Mouse (Mus musculus) forebrain, postnatal 0 days (tissue): ENCODE results near the gene Gpatch8. TPM values are rescaled to one million over a fixed set of nuclear protein-coding genes. Genes with fewer than 3 reads are reported as not detected.

Experiments
- ATAC-seq: fragments of 200-750 bp; cut with Nextera tagmentation; 2 replicates; pipeline ENCODE4 v1.8.0; 2017; ENCODE audit warnings: mild to moderate bottlenecking, moderate library complexity
- DNase-seq: peaks from one replicate; pipeline ENCODE4 v3.0.0-alpha.2; 2015
- H3K27ac ChIP-seq: fragments of 300-500 bp; sonication (generic); 2 replicates; pipeline ENCODE4 v1.5.1; 2014; ENCODE audit warnings: low read depth, mild to moderate bottlenecking, antibody characterized with exemption, low read length, moderate library complexity, mixed read lengths
- H3K27me3 ChIP-seq: fragments of 300-500 bp; sonication (generic); 2 replicates; pipeline ENCODE4 v1.6.1; 2014; ENCODE audit warnings: mild to moderate bottlenecking, low read length, mixed read lengths; ENCODE audit not compliant: insufficient read depth
- H3K36me3 ChIP-seq: fragments of 300-500 bp; sonication (generic); 2 replicates; pipeline ENCODE4 v1.6.1; 2014; ENCODE audit warnings: mild to moderate bottlenecking, moderate library complexity; ENCODE audit not compliant: insufficient read depth
- H3K4me1 ChIP-seq: fragments of 300-500 bp; sonication (generic); 2 replicates; pipeline ENCODE4 v1.6.1; 2014; ENCODE audit warnings: antibody characterized with exemption; ENCODE audit not compliant: insufficient read depth
- H3K4me2 ChIP-seq: fragments of 300-500 bp; sonication (generic); 2 replicates; pipeline ENCODE4 v1.6.1; 2014; ENCODE audit warnings: low read depth, mild to moderate bottlenecking, moderate library complexity
- H3K4me3 ChIP-seq: fragments of 300-500 bp; sonication (generic); 2 replicates; pipeline ENCODE4 v1.5.1; 2014; ENCODE audit warnings: low read depth, low read length, mixed read lengths
- H3K9ac ChIP-seq: fragments of 300-500 bp; sonication (generic); 2 replicates; pipeline ENCODE4 v1.6.1; 2014; ENCODE audit warnings: mild to moderate bottlenecking
- H3K9me3 ChIP-seq: fragments of 300-500 bp; sonication (generic); 2 replicates; pipeline ENCODE4 v1.6.1; 2016; ENCODE audit warnings: low read length
- CTCF ChIP-seq: sonication (generic); IDR thresholded peaks from 2 replicates; pipeline ENCODE4 v1.5.1; 2016; ENCODE audit warnings: antibody characterized with exemption, control low read depth, low read depth
- WGBS: fragments of 180-500 bp; shearing (Covaris S2); extraction: QIAGEN DNeasy Blood & Tissue Kit; methylation state at CpG from one replicate; pipeline ENCODE4 v1.1.7; 2014; 5-methylcytosine and 5-hydroxymethylcytosine counted together
- polyA plus RNA-seq: library from polyadenylated mRNA; unstranded; fragments of >200 nt; fragmentation: Nextera tagmentation; extraction: Ambion mirVana; gene quantifications from 2 replicates; pipeline ENCODE4 v1.2.1, GENCODE M21; 2015
- total RNA-seq: library from RNA; depleted of rRNA; stranded (reverse); fragments of >200 nt; gene quantifications from 2 replicates; pipeline ENCODE4 v1.2.3, GENCODE M21; 2014

Gpatch8 gene
- total and polyA plus RNA-seq, 2 experiments from 2014 or later: 29.5 to 45.5 TPM

DNA sequence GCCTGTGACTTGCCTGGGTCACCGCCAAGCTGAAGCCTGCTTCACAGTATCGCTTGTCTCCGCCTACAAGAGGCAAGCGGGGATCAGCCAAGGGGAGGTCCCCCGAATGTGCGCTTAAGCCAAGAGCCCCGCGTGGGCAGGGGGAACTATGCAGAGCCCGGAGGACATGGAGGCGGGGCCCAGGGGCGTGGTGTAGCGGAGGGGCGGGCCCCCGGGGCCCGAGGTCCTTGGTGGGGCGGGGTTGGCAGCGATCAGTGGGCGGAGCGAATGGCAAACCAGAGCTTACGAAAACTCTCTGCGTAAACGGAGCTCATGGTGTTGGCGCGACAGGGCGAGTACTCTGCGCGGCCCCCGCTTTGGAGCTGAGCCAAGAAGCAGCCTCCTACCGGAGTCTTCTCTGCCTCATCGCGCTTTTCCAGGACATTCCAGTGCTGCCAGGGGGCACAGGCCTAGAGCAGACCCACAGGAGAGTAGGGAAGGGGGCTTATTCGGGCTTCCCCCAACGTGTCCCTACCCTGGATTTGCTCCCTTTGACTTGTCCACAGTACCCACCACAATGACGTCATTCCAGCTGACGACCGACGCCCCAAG, 89.1 kb downstream of the Gpatch8 start:
- peak overlapping the region; percentile 90 for H3K4me2 ChIP-seq
- H3K36me3 ChIP-seq: no peaks in the 10 kb centered on the region
- H3K27ac ChIP-seq: peak overlapping the region; percentile 50; the same call in 1 of the 2 replicates
- DNase-seq: peak; percentile 91
- WGBS: 3% methylated on average over 37 of the region's 37 CpGs
- peak overlapping the region; percentile 44 for H3K4me3 ChIP-seq
- H3K9me3 ChIP-seq: no peaks in the 10 kb centered on the region
- no peaks in the 10 kb centered on the region for H3K27me3 ChIP-seq
- H3K9ac ChIP-seq: peak overlapping the region; percentile 53
- peaks cover 5% of the 10 kb centered on the region for H3K4me1 ChIP-seq
- TF ChIP-seq CTCF: 0 out of 2 replicates have a peak, but pooled peaks have one; percentile 8
- ATAC-seq: peak; percentile 90

DNA sequence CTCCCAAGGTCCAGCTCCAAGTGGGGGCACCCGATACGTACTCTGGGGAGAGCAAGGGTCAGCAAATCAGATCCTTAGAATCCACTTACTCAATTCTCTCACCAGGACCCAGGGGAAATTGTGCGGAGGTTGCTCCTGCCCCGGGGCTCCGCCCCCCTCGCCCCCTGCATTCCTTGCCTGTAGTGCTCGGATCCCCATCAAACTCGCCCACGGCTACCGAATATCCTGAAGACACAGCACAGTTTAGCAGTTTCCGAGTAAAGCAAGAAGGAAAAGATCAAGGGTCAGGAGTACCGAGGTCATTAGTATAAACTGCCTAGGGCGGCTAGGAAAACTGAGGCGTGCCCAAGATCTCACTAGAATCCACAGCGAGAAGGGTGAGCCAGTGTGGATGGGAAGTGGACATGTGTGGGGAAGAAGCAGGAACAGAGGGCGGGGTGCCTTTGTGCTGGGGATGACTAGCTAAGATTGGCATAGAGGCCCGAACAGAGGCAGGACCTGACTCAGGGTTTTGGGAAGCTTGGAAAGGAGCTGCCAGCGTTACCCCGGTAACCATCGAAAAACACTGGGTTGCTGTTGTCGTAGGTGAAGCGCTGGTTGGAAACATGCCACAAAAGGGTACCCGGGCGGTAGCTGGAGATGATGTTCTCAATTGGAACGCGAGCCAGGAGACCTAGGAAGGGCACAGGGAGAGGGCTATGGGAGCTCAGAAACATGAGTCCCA, 90.3 kb downstream of the Gpatch8 start:
- H3K4me2 ChIP-seq: 0 out of 2 replicates have a peak overlapping the region, but pooled peaks have one; percentile 17
- peak; percentile 70 for ATAC-seq

GRCm38 (mm10) chr11:102464901-102465300, 91.3 kb downstream of the Gpatch8 start:
- Histone ChIP-seq H3K27ac (no peak overlapping the region), H3K9ac (no peak overlapping the region), H3K4me3 (no peak overlapping the region), H3K4me1 (peaks cover 5% of the 10 kb centered on the region), H3K36me3 (no peaks in the 10 kb centered on the region), H3K4me2 (no peak overlapping the region), H3K27me3 (no peaks in the 10 kb centered on the region), H3K9me3 (no peaks in the 10 kb centered on the region)
- TF ChIP-seq CTCF: no peak
- ATAC-seq: no peak
- DNase-seq: no peak
- 93% methylated on average over 6 of the region's 6 CpGs for WGBS

More for the DNA sequence above, 90.3 kb downstream of the Gpatch8 start:
- WGBS: 10% methylated on average over 26 of the region's 26 CpGs
- no peaks in the 10 kb centered on the region for H3K9me3 ChIP-seq
- no peak overlapping the region for H3K9ac ChIP-seq
- no peak overlapping the region for H3K4me3 ChIP-seq
- no peak for TF ChIP-seq CTCF
- H3K36me3 ChIP-seq: no peaks in the 10 kb centered on the region
- DNase-seq: peak; percentile 81
- 0 out of 2 replicates have a peak overlapping the region, but pooled peaks have one; percentile 6 for H3K27ac ChIP-seq
- no peaks in the 10 kb centered on the region for H3K27me3 ChIP-seq
- H3K4me1 ChIP-seq: peaks cover 5% of the 10 kb centered on the region

- 83% methylated on average over 3 of the region's 3 CpGs for WGBS
- DNase-seq: no peak
- H3K27me3 ChIP-seq: no peaks in the 10 kb centered on the region
- H3K9me3 ChIP-seq: no peaks in the 10 kb centered on the region
- H3K9ac ChIP-seq: no peak overlapping the region
- no peaks in the 10 kb centered on the region for H3K36me3 ChIP-seq
- ATAC-seq: no peak
- H3K4me1 ChIP-seq: no peaks in the 10 kb centered on the region; the same call in 1 of the 2 replicates
- H3K27ac ChIP-seq: no peak overlapping the region
- no peak overlapping the region for H3K4me3 ChIP-seq
- H3K4me2 ChIP-seq: no peak overlapping the region
- no peak for TF ChIP-seq CTCF
These were observed 94.4 kb downstream of the Gpatch8 start for GRCm38 (mm10) chr11:102461764-102462163.

DNA sequence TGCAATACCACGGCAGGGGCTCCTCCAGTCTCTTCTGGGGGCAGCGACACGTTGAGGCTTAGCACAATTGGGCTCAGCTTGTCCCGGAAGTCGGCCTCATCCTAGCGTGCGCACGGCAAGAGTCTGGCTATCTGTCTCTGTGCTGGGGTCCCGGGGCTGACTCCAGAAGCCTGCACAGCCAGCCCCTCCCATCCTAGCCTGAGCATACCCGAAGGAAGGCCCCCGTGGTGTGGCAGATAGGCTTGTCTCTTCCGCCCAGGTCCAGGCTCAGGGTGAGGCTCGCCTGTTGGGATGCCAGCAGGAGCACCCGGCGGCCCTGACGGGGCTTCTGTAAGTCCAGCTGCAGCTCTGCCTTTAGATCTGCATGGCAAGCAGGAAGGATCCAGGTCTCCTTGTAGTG, 95.7 kb downstream of the Gpatch8 start:
- no peaks in the 10 kb centered on the region for H3K27me3 ChIP-seq
- H3K4me1 ChIP-seq: no peaks in the 10 kb centered on the region; the same call in 1 of the 2 replicates
- no peak for DNase-seq
- TF ChIP-seq CTCF: no peak
- WGBS: 61% methylated on average over 16 of the region's 16 CpGs
- H3K4me2 ChIP-seq: no peak overlapping the region
- H3K36me3 ChIP-seq: no peaks in the 10 kb centered on the region
- no peak for ATAC-seq
- H3K9me3 ChIP-seq: no peaks in the 10 kb centered on the region
- H3K27ac ChIP-seq: no peak overlapping the region
- H3K4me3 ChIP-seq: no peak overlapping the region
- no peak overlapping the region for H3K9ac ChIP-seq

DNA sequence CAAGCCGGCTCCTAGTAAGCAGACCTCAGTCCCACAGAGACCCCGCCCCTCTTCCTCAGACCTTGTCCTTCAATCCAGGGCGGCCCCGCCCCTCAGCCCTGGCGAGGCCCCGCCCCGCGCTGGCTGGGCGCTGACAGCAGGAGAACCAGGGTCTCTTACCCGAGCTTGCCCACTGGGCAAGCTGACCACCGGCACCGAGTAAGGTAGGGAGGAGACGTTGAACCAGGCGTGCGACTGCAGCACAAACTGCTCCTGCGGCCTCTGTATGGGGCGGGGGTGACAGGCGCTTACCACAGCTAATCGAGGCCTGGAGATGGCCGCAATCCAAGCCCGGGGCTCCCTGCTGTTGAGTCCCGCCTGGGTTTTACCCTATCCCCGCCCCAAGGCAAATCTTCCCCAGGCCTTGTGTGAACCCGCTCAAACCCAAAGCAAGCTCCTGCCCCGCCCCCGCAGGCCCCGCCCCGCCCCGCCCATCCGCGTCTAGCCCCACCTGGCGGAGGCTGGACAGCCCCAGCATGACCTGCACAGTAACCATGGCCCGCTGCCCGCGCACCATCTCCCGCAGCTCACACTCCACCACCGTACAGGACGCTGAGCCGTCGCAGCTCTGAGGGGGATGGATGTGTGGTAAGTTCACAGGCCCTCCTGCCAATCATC, 100.3 kb downstream of the Gpatch8 start:
- peak overlapping the region; percentile 90 for H3K4me2 ChIP-seq
- ATAC-seq: peak; percentile 84

GRCm38 (mm10) chr11:102453131-102453530, 103.1 kb downstream of the Gpatch8 start:
- no peak overlapping the region for H3K9ac ChIP-seq
- peaks cover 7% of the 10 kb centered on the region; the same call in 1 of the 2 replicates for H3K4me1 ChIP-seq
- WGBS: 29% methylated on average over 10 of the region's 10 CpGs
- H3K4me2 ChIP-seq: no peak overlapping the region
- H3K27ac ChIP-seq: no peak overlapping the region
- TF ChIP-seq CTCF: no peak
- ATAC-seq (no peak), DNase-seq (no peak)
- no peak overlapping the region for H3K4me3 ChIP-seq
- no peaks in the 10 kb centered on the region for H3K36me3 ChIP-seq
- H3K9me3 ChIP-seq: no peaks in the 10 kb centered on the region
- no peaks in the 10 kb centered on the region for H3K27me3 ChIP-seq

More for the DNA sequence above, 100.3 kb downstream of the Gpatch8 start:
- under 1% methylated on average over 40 of the region's 40 CpGs for WGBS
- Histone ChIP-seq H3K27me3 (no peaks in the 10 kb centered on the region), H3K4me1 (0 out of 2 replicates have a peak, but pooled peaks cover 4% of the 10 kb centered on the region), H3K36me3 (no peaks in the 10 kb centered on the region), H3K27ac (peak overlapping the region; percentile 35; the same call in 1 of the 2 replicates), H3K9ac (peak overlapping the region; percentile 67), H3K9me3 (no peaks in the 10 kb centered on the region), H3K4me3 (peak overlapping the region; percentile 55)
- peak; percentile 79 for DNase-seq
- peak; percentile 49 for TF ChIP-seq CTCF
